ENCODE assay signal across 9 mouse cellular contexts in the genomic region with DNA sequence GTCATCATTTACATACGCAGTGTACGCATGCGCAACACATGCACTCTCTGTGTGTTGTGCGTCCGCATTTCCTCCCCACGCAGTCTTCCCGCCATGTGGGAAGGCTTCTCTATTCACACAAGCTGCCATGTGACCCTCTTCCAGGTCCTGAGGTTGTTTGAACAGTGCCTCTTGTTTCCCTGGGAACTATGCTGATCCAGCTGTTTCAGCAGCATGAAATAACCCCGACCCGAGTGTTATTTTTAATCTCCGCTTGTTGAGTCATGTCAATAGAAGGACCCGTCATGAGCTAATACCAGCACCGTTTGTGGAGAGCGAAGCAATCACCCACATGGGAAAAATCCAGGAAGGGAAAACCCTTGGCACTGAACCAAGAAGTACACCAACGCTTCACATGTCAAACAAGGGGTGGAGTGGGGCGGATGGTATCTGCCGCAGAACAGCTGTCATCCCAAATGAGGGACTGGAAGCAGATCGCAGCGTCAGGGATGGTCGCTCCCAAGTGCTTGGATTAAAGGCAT. TPM values are rescaled to one million over a fixed set of nuclear protein-coding genes. Genes with fewer than 3 reads are reported as not detected.
A peak's percentile ranks its signal among the peaks of the same experiment; 100 is the strongest.
DNase-seq lines count a peak whose midpoint lies in the region; ATAC-seq lines count a peak whose summit lies in the region.
"Had no signal": no experiment of that assay in that cellular context is flagged by ENCODE, and none has a peak within 500 bp of the region (broad histone marks: within the 10 kb centered on the region; RNA-seq: fewer than 3 reads in every experiment).

No protein-coding gene starts in this region.

- no peaks in the 10 kb centered on the region for H3K9me3 ChIP-seq in liver, embryonic 11.5 days (ENCODE audit: control insufficient read depth, low read length)
- H3K9me3 ChIP-seq in neural tube, embryonic 11.5 days (ENCODE audit: control insufficient read depth, low read length): no peaks in the 10 kb centered on the region

- intact Hi-C loops in gastrocnemius, postnatal 14 days (cut with DNase I; ENCODE audit: low total_unique reads): no loop called here
- intact Hi-C loops in left cerebral cortex, postnatal 10 days (cut with DNase I): no loop called here

- H3K27me3 ChIP-seq in liver, embryonic 11.5 days (replicated peaks; ENCODE audit: control insufficient read depth, insufficient read depth, low read length): no peaks in the 10 kb centered on the region
- no peaks in the 10 kb centered on the region for H3K27me3 ChIP-seq in neural tube, embryonic 11.5 days (ENCODE audit: control insufficient read depth, insufficient read depth, low read length)

- no peaks in the 10 kb centered on the region for H3K36me3 ChIP-seq in liver, embryonic 11.5 days (ENCODE audit: control insufficient read depth, insufficient read depth, low read length)
- H3K36me3 ChIP-seq in neural tube, embryonic 11.5 days (ENCODE audit: control insufficient read depth, insufficient read depth, low read length): no peaks in the 10 kb centered on the region

- 79% methylated on average over 19 of the region's 19 CpGs for WGBS in liver, embryonic 11.5 days
- 72% methylated on average over 19 of the region's 19 CpGs for WGBS in neural tube, embryonic 11.5 days

- H3K4me2 ChIP-seq in liver, embryonic 11.5 days: no peak overlapping the region
- H3K4me2 ChIP-seq in neural tube, embryonic 11.5 days (ENCODE audit: low read depth): no peak overlapping the region

- peak; percentile 21 for DNase-seq in liver
- no peak for DNase-seq in liver, embryonic 11.5 days (ENCODE audit: low spot score)
- DNase-seq in gastrocnemius, postnatal 14 days: peak; percentile 35
- peak; percentile 20 for DNase-seq in kidney, adult 18-20 months
- DNase-seq in left cerebral cortex, postnatal 10 days (ENCODE audit: extremely low spot score in 1 of 2, low spot score in 2 of 2): peak; percentile 27 to 55
- peak; percentile 51 for DNase-seq in neural tube, embryonic 11.5 days (ENCODE audit: low spot score)
- DNase-seq in ovary, postnatal 36 days (ENCODE audit: low spot score): no peak
- DNase-seq in cerebellum, adult 11-12 months: no peak

- no peak overlapping the region for H3K9ac ChIP-seq in liver, embryonic 11.5 days (ENCODE audit: low read depth, low read length)
- H3K9ac ChIP-seq in neural tube, embryonic 11.5 days (ENCODE audit: low read length): no peak overlapping the region

- H3K4me3 ChIP-seq in liver, embryonic 11.5 days (ENCODE audit: low read depth, low read length): no peak overlapping the region
- H3K4me3 ChIP-seq in neural tube, embryonic 11.5 days (ENCODE audit: low read depth, low read length): no peak overlapping the region

- no peak overlapping the region for H3K27ac ChIP-seq in liver, embryonic 11.5 days (ENCODE audit: low read depth, low read length)
- H3K27ac ChIP-seq in neural tube, embryonic 11.5 days (ENCODE audit: low read depth, low read length): no peak overlapping the region
- H3K27ac ChIP-seq: macrophage had no signal

- H3K4me1 ChIP-seq in liver, embryonic 11.5 days (replicated peaks; ENCODE audit: control insufficient read depth, insufficient read depth, low read length): peaks cover 3% of the 10 kb centered on the region; the same call in 1 of the 2 replicates
- 0 out of 2 replicates have a peak, but pooled peaks cover 4% of the 10 kb centered on the region for H3K4me1 ChIP-seq in neural tube, embryonic 11.5 days (ENCODE audit: control insufficient read depth, insufficient read depth, low read length)

- no peak for ATAC-seq in liver, embryonic 11.5 days (replicated peaks; ENCODE audit: low FRiP score)
- no peak for ATAC-seq in neural tube, embryonic 11.5 days (ENCODE audit: insufficient read depth, low FRiP score, low TSS enrichment)

RNA-seq across cellular contexts. Expression of a gene that starts 23.6 kb away (rescaled TPM):
- 93.7 and 99.4 TPM in 2 replicates for polyA plus RNA-seq in liver, embryonic 11.5 days (2014; fragmentation: Nextera tagmentation; extraction: Ambion mirVana)
- total RNA-seq in gastrocnemius, postnatal 14 days (2021): 10 to 100 TPM in 1 of 2 experiments, 1 to 10 TPM in 1; 7.3 to 10.6 TPM
- total RNA-seq in left cerebral cortex, postnatal 10 days (2021): 1 to 10 TPM; 4.1 to 5.3 TPM
- polyA plus RNA-seq in neural tube, embryonic 11.5 days (2014; fragmentation: Nextera tagmentation; extraction: Ambion mirVana): 57.0 and 57.2 TPM in 2 replicates

RNA-seq across cellular contexts. Expression of a gene that starts 38.7 kb away (rescaled TPM):
- polyA plus RNA-seq in liver, embryonic 11.5 days (2014; fragmentation: Nextera tagmentation; extraction: Ambion mirVana): 21.2 and 24.8 TPM in 2 replicates
- 1 to 10 TPM; 2.8 to 3.7 TPM for total RNA-seq in gastrocnemius, postnatal 14 days (2021)
- 1 to 10 TPM; 2.1 to 2.5 TPM for total RNA-seq in left cerebral cortex, postnatal 10 days (2021)
- polyA plus RNA-seq in neural tube, embryonic 11.5 days (2014; fragmentation: Nextera tagmentation; extraction: Ambion mirVana): 15.2 and 20.4 TPM in 2 replicates

Comparison
In these comparisons a context has a peak if more than half of its experiments do, and no peak if none do; other contexts are left out.
1. DNase-seq: peak in liver (single experiment), gastrocnemius, postnatal 14 days (single experiment), kidney, adult 18-20 months (single experiment), left cerebral cortex, postnatal 10 days (2 of 2) and neural tube, embryonic 11.5 days (single experiment); none in liver, embryonic 11.5 days (single experiment), ovary, postnatal 36 days (single experiment) and cerebellum, adult 11-12 months (single experiment).